Mouse (Mus musculus): ENCODE data around the gene Rpl22.

- TF ChIP-seq HCFC1 (IDR thresholded peaks at IDR 0.05; ENCODE audit: borderline replicate concordance, insufficient read depth, low read length) (no peak), MAFK (IDR thresholded peaks at IDR 0.05; ENCODE audit: insufficient read depth, low read depth, low read length) (no peak), CHD2 (IDR thresholded peaks at IDR 0.05; ENCODE audit: low read depth, low read length) (no peak), ZNF384 (IDR thresholded peaks at IDR 0.05; ENCODE audit: low read depth, low read length) (no peak)
Measured at GRCm38 (mm10) chr4:152340584-152341284, 15.2 kb downstream of the Rpl22 start.
